Mouse (Mus musculus) liver, embryonic 13.5 days (tissue): ENCODE results near the gene Bpifb6. TPM values are rescaled to one million over a fixed set of nuclear protein-coding genes. Genes with fewer than 3 reads are reported as not detected.
A peak's percentile ranks its signal among the peaks of the same experiment; 100 is the strongest.

Experiments
- ATAC-seq: fragments of 200-750 bp; cut with Nextera tagmentation; 2 replicates; pipeline ENCODE4 v1.8.0; 2017; ENCODE audit warnings: low read depth, mild to moderate bottlenecking, moderate number of reproducible peaks, moderate library complexity
- DNase-seq: peaks from one replicate; pipeline ENCODE4 v3.0.0; 2022
- H3K27ac ChIP-seq: fragments of 300-500 bp; sonication (generic); 2 replicates; pipeline ENCODE4 v1.5.1; 2015; ENCODE audit warnings: moderate library complexity, mild to moderate bottlenecking, inconsistent platforms
- H3K27me3 ChIP-seq: fragments of 300-500 bp; sonication (generic); 2 replicates; pipeline ENCODE4 v1.6.1; 2015; ENCODE audit warnings: mild to moderate bottlenecking, inconsistent platforms
- H3K36me3 ChIP-seq: fragments of 300-500 bp; sonication (generic); 2 replicates; pipeline ENCODE4 v1.6.1; 2015; ENCODE audit warnings: mild to moderate bottlenecking, inconsistent platforms
- H3K4me1 ChIP-seq: fragments of 300-500 bp; sonication (generic); replicated peaks from 2 replicates; pipeline ENCODE4 v1.6.1; 2015; ENCODE audit warnings: inconsistent platforms
- H3K4me2 ChIP-seq: fragments of 300-500 bp; sonication (generic); 2 replicates; pipeline ENCODE4 v1.6.1; 2015; ENCODE audit warnings: inconsistent platforms, mild to moderate bottlenecking, moderate library complexity
- H3K4me3 ChIP-seq: fragments of 300-500 bp; sonication (generic); replicated peaks from 2 replicates; pipeline ENCODE4 v1.5.1; 2015; ENCODE audit warnings: mild to moderate bottlenecking, inconsistent platforms
- H3K9ac ChIP-seq: fragments of 300-500 bp; sonication (generic); 2 replicates; pipeline ENCODE4 v1.6.1; 2015; ENCODE audit warnings: mild to moderate bottlenecking, inconsistent platforms
- H3K9me3 ChIP-seq: fragments of 300-500 bp; sonication (generic); replicated peaks from 2 replicates; pipeline ENCODE4 v1.6.1; 2016; ENCODE audit warnings: inconsistent platforms
- WGBS: fragments of 180-500 bp; shearing (Covaris S2); methylation state at CpG from one replicate; pipeline ENCODE4 v1.1.7; 2015; ENCODE audit not compliant: insufficient replicate concordance; 5-methylcytosine and 5-hydroxymethylcytosine counted together
- polyA plus RNA-seq: library from polyadenylated mRNA; unstranded; fragments of >200 nt; fragmentation: Nextera tagmentation; extraction: Ambion mirVana; gene quantifications from 2 replicates; pipeline ENCODE4 v1.2.1, GENCODE M21; 2015

Gene Bpifb6
- polyA plus RNA-seq, 1 experiment from 2014 or later, result not detected

DNA sequence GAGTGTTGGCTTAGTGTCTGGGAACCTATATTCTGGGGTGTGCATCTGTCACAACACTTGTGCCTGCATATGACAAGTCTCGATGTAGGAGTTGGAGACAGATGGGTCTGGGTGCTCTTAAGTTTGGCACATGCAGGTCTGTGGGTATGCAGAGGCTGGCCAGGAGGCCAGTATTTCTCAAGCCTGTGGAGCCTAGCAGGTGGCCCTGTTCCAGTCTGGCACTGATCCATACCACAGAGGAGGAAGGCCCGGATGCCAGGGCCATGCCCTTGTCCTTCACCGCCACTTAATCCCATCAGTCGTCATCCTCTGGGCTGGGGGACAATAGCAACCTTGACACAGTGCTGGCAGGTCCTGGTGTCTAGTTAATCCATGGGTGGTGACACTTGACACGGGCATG lies 14.0 kb downstream of the Bpifb6 start:
- H3K27me3 ChIP-seq, result no peaks in the 10 kb centered on the region
- no peaks in the 10 kb centered on the region for H3K9me3 ChIP-seq
- H3K4me3 ChIP-seq, result no peak overlapping the region
- ATAC-seq (no peak), DNase-seq (no peak)
- no peak overlapping the region for H3K9ac ChIP-seq
- no peaks in the 10 kb centered on the region for H3K36me3 ChIP-seq
- 67% methylated on average over 5 of the region's 5 CpGs for WGBS
- no peak overlapping the region for H3K4me2 ChIP-seq
- no peaks in the 10 kb centered on the region for H3K4me1 ChIP-seq
- H3K27ac ChIP-seq, result no peak overlapping the region

DNA sequence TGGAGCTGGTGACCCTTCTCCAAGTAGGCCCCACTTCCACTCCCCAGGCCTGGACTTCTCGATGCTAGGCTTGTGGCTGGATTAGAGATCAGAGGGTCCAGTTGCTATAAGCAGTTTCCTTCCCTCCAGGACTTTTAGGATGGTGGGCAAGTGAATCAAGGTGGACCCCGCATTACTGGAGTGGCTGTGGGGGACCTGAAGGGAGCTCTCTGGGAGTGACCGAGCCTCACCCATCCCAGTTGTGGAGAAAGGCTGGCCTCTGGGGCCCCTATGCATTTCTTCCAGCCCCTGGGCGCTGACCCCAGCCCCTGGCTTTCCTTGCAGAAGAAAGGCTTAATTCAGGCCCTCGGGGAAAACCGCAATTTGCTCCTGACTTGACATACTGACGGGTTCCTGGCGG lies 17.7 kb downstream of the Bpifb6 start, which contains the start of gene Bpifb3:
Gene Bpifb3 (plus strand): TSS at position 301 of the 400 bp plus-strand sequence.
- Histone ChIP-seq H3K4me3 (no peak within 1 kb of the TSS), H3K4me1 (no peaks in the 10 kb centered on the region), H3K4me2 (no peak within 1 kb of the TSS), H3K9ac (no peak within 1 kb of the TSS), H3K36me3 (no peaks in the 10 kb centered on the region), H3K9me3 (no peaks in the 10 kb centered on the region), H3K27me3 (no peaks in the 10 kb centered on the region), H3K27ac (no peak within 1 kb of the TSS)
- 63% methylated on average over 8 of the region's 8 CpGs for WGBS
- no peak for ATAC-seq
- no peak for DNase-seq

DNA sequence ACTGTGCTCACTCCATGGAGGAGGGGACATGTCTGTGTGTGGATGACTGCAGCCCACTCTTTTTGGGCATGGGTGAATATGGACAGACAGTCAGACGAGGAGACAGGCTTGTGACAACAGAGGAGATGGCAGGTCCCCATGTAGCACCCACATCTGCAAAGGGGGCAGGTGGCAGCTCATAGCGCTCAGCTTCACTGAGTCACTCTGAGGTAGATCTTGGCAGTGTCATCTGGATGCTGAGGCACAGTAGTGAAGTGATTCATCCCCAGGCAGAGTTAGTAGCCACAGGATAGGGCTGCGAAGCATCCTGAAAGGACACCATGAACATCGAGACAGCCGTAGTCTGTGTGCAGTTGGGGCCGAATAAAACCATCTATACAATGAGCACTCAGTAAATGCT lies 21.1 kb downstream of the Bpifb6 start:
- Histone ChIP-seq H3K4me1 (no peaks in the 10 kb centered on the region), H3K9ac (no peak overlapping the region), H3K4me3 (no peak overlapping the region), H3K27me3 (no peaks in the 10 kb centered on the region), H3K27ac (no peak overlapping the region), H3K36me3 (no peaks in the 10 kb centered on the region), H3K4me2 (no peak overlapping the region), H3K9me3 (no peaks in the 10 kb centered on the region)
- ATAC-seq, result no peak
- DNase-seq, result no peak
- WGBS, result 69% methylated on average over 6 of the region's 6 CpGs

DNA sequence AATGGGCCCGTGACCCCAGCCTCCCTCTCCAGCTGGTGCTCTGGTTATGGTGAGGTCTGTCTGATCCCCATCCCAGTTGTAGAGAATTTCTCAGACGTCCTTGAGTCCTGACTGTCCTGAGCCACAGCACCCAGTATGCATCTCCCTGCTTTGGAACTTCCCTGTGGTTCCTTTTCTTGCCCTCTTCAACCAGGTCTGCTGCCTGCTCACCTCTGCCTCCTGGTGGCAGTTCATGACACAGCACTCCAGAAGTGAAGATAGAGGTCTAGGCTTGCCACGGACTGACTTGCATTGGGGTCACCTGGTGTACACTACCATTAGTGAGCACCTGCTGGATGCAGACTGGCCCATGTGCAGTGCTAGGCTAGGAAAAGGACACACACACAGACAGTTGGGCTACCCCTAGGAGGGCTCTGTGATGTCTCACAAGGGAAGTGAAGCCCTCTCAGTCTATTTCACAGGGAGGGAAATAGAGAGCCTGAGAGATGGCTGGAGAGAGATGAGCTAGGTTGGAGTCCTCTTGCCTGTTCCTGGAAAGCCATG lies 29.8 kb downstream of the Bpifb6 start:
- no peak for ATAC-seq
- H3K4me3 ChIP-seq, result no peak overlapping the region
- no peak overlapping the region for H3K4me2 ChIP-seq
- 44% methylated on average over 3 of the region's 3 CpGs for WGBS
- no peaks in the 10 kb centered on the region for H3K27me3 ChIP-seq
- no peak overlapping the region for H3K27ac ChIP-seq
- no peaks in the 10 kb centered on the region for H3K9me3 ChIP-seq
- H3K9ac ChIP-seq, result no peak overlapping the region
- no peaks in the 10 kb centered on the region for H3K36me3 ChIP-seq
- H3K4me1 ChIP-seq, result no peaks in the 10 kb centered on the region
- peak; percentile 9 for DNase-seq

- Histone ChIP-seq H3K4me3 (no peak overlapping the region), H3K27me3 (no peaks in the 10 kb centered on the region), H3K4me1 (no peaks in the 10 kb centered on the region), H3K9ac (no peak overlapping the region), H3K4me2 (no peak overlapping the region), H3K36me3 (no peaks in the 10 kb centered on the region), H3K9me3 (no peaks in the 10 kb centered on the region), H3K27ac (no peak overlapping the region)
- no peak for DNase-seq
- WGBS, result 64% methylated on average over 6 of the region's 6 CpGs
- ATAC-seq, result no peak
These were observed 30.9 kb downstream of the Bpifb6 start for GRCm38 (mm10) chr2:153931125-153931524.

GRCm38 (mm10) chr2:153933311-153933710 lies 33.1 kb downstream of the Bpifb6 start:
- Histone ChIP-seq H3K36me3 (no peaks in the 10 kb centered on the region), H3K4me1 (no peaks in the 10 kb centered on the region), H3K4me3 (no peak overlapping the region), H3K4me2 (no peak overlapping the region), H3K27me3 (no peaks in the 10 kb centered on the region), H3K9me3 (no peaks in the 10 kb centered on the region), H3K27ac (no peak overlapping the region), H3K9ac (no peak overlapping the region)
- 60% methylated on average over 6 of the region's 6 CpGs for WGBS
- no peak for DNase-seq
- no peak for ATAC-seq

DNA sequence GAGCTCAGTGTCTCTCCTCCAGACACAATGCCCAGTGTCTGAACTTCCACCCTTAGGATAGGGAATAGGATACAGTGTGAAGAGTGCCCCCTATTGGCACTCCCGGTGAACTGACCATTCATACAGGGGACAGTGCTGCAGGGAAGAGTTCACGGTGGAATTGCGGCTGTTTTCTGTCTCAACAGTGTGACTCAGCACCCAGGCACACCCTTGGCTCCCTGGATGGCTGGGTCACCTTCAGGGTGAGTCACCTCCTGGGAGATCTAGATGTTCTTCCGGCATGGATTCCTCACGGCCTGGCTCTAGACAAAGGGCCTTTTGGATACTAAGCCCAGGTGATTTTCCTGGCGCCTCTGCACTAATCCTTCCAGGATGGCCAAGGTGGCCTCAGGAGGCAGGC lies 35.2 kb downstream of the Bpifb6 start:
- ATAC-seq, result no peak
- Histone ChIP-seq H3K27ac (no peak overlapping the region), H3K4me2 (no peak overlapping the region), H3K36me3 (no peaks in the 10 kb centered on the region), H3K9me3 (no peaks in the 10 kb centered on the region), H3K4me1 (no peaks in the 10 kb centered on the region), H3K27me3 (no peaks in the 10 kb centered on the region), H3K4me3 (no peak overlapping the region), H3K9ac (no peak overlapping the region)
- no peak for DNase-seq
- 72% methylated on average over 6 of the region's 6 CpGs for WGBS

- ATAC-seq (no peak), DNase-seq (no peak)
- Histone ChIP-seq H3K9me3 (no peaks in the 10 kb centered on the region), H3K4me3 (no peak within 1 kb of the TSS), H3K27me3 (no peaks in the 10 kb centered on the region), H3K4me1 (no peaks in the 10 kb centered on the region), H3K36me3 (no peaks in the 10 kb centered on the region), H3K9ac (no peak within 1 kb of the TSS), H3K4me2 (no peak within 1 kb of the TSS), H3K27ac (no peak within 1 kb of the TSS)
- WGBS, result 31% methylated on average over 5 of the region's 5 CpGs
These were observed 37.7 kb downstream of the Bpifb6 start, which contains the start of gene Bpifb4 for GRCm38 (mm10) chr2:153937843-153938242. Bpifb4 (plus strand) TSS chr2:153938212.

DNA sequence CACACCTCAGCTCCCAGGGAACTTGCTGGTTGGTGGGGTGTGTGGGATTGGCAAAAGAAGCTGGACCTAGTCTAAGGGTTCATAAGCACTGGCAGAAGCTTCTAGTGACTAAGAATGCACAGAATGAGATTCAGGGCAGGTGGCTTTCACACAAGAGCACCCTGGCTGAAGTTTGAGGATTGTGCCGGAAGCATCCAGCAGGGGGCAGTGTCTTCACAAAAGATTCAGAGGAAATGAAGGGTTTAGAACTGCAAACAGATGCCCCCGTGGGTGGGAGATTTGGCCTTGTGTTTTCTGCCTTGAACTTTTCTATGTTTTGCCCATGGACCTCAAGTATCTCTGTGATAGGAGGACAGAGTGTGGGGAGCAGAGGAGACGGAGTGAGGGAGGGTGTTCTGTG lies 43.3 kb downstream of the Bpifb6 start:
- Histone ChIP-seq H3K4me3 (no peak overlapping the region), H3K27ac (no peak overlapping the region), H3K4me1 (no peaks in the 10 kb centered on the region), H3K4me2 (no peak overlapping the region), H3K9me3 (no peaks in the 10 kb centered on the region), H3K9ac (no peak overlapping the region), H3K36me3 (no peaks in the 10 kb centered on the region), H3K27me3 (no peaks in the 10 kb centered on the region)
- ATAC-seq (no peak), DNase-seq (peak; percentile 10)
- 26% methylated on average over 3 of the region's 3 CpGs for WGBS

DNA sequence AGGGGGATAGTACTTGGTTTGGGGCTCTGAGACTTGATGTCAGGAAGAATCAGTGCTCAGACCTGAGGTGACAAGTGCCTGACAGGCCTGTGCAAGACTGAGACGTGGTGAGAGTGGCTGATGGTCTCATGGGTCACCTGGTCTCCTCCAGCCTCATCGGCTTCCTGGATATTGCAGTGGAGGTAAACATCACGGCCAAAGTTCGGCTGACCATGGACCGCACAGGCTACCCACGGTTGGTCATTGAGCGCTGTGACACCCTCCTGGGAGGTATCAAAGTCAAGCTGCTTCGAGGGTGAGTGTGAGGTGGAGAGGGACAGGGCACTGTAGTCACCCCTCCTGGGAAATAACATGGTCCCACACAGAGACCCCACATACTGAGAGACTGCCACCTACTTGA lies 44.4 kb downstream of the Bpifb6 start:
- no peaks in the 10 kb centered on the region for H3K4me1 ChIP-seq
- no peak overlapping the region for H3K4me3 ChIP-seq
- H3K36me3 ChIP-seq, result no peaks in the 10 kb centered on the region
- H3K4me2 ChIP-seq, result no peak overlapping the region
- DNase-seq (no peak), ATAC-seq (peak; percentile 39)
- H3K27ac ChIP-seq, result no peak overlapping the region
- H3K9ac ChIP-seq, result no peak overlapping the region
- H3K27me3 ChIP-seq, result no peaks in the 10 kb centered on the region
- WGBS, result 56% methylated on average over 8 of the region's 8 CpGs
- H3K9me3 ChIP-seq, result no peaks in the 10 kb centered on the region

DNA sequence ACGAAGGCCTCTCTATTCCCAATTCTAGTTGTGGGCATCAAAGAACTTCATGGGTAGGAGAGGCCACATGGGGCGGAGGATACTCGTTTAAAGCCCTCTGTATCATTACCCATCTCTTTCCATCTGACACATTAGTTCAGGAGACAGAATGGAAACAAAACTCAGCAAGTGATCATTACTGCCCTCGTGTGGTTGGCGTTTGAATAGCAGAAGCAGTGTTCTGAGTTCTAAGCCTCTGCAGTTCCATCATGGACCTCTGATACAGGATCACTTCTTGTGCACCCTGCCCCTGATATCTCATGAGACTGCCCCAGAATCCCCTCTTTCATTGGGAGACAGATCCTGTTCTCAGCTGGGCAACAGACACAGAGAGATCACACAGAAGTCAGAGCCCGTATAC lies 52.7 kb downstream of the Bpifb6 start:
- Histone ChIP-seq H3K4me1 (no peaks in the 10 kb centered on the region), H3K4me2 (no peak overlapping the region), H3K27ac (no peak overlapping the region), H3K36me3 (no peaks in the 10 kb centered on the region), H3K9ac (no peak overlapping the region), H3K27me3 (no peaks in the 10 kb centered on the region), H3K4me3 (no peak overlapping the region), H3K9me3 (no peaks in the 10 kb centered on the region)
- no peak for ATAC-seq
- peak; percentile 24 for DNase-seq
- 25% methylated on average over 6 of the region's 6 CpGs for WGBS

GRCm38 (mm10) chr2:153953836-153954235 lies 53.6 kb downstream of the Bpifb6 start:
- WGBS, result 5% methylated on average over 6 of the region's 6 CpGs
- H3K9ac ChIP-seq, result no peak overlapping the region
- H3K4me3 ChIP-seq, result no peak overlapping the region
- no peaks in the 10 kb centered on the region for H3K4me1 ChIP-seq
- no peaks in the 10 kb centered on the region for H3K27me3 ChIP-seq
- H3K9me3 ChIP-seq, result no peaks in the 10 kb centered on the region
- ATAC-seq (no peak), DNase-seq (peak; percentile 34)
- 0 out of 2 replicates have a peak overlapping the region, but pooled peaks have one; percentile 14 for H3K4me2 ChIP-seq
- no peak overlapping the region for H3K27ac ChIP-seq
- H3K36me3 ChIP-seq, result no peaks in the 10 kb centered on the region
